Mouse (Mus musculus): ENCODE measurements around the gene St3gal4. TPM values are rescaled to one million over a fixed set of nuclear protein-coding genes. Genes with fewer than 3 reads are reported as not detected.
A peak's percentile ranks its signal among the peaks of the same experiment; 100 is the strongest.
"Not testable (repeated sequence)": the region's sequence is repeated elsewhere in the genome, so short reads cannot be mapped to it uniquely, and the experiment has no call there.

The St3gal4 gene
- 1 to 10 TPM; 5.8 to 7.3 TPM for total RNA-seq (2021)
- long read RNA-seq, experiment 1, partial matches to known transcripts: 2 of 6 reads
- long read RNA-seq, experiment 1, other reads (novel, unspliced or antisense): 1 of 6 reads
- long read RNA-seq, experiment 2, transcript St3gal4-201 (11 exons, 2,095 nt): major isoform, 7 of 8 reads
- long read RNA-seq, experiment 2, partial matches to known transcripts: 0 of 8 reads
- long read RNA-seq, experiment 2, other reads (novel, unspliced or antisense): 1 of 8 reads

DNA sequence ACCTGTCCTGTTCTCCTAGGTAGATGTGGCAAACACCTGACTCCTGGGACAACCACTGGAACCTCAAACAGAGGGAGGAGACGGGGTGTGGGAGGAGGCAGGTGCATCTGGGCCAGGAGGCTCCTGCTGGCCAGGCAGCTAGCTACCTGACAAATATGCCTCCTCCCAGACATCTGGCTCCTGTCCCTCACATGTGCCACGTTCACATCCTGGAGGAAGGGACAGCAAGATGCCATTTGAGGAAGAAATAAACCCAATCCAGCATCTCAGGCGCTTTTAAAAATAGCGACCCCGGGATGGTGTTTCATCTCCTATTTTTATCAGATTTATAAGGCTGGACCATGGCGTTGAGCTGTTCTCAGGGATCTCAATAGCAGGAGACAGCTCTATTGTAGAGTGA lies at the start of gene St3gal4:
St3gal4 (minus strand) TSS at position 101 of the 400 bp plus-strand sequence.
- DNase-seq: no peak
- intact Hi-C loops (cut with DNase I; ENCODE audit: low total_unique reads): no loop called here

DNA sequence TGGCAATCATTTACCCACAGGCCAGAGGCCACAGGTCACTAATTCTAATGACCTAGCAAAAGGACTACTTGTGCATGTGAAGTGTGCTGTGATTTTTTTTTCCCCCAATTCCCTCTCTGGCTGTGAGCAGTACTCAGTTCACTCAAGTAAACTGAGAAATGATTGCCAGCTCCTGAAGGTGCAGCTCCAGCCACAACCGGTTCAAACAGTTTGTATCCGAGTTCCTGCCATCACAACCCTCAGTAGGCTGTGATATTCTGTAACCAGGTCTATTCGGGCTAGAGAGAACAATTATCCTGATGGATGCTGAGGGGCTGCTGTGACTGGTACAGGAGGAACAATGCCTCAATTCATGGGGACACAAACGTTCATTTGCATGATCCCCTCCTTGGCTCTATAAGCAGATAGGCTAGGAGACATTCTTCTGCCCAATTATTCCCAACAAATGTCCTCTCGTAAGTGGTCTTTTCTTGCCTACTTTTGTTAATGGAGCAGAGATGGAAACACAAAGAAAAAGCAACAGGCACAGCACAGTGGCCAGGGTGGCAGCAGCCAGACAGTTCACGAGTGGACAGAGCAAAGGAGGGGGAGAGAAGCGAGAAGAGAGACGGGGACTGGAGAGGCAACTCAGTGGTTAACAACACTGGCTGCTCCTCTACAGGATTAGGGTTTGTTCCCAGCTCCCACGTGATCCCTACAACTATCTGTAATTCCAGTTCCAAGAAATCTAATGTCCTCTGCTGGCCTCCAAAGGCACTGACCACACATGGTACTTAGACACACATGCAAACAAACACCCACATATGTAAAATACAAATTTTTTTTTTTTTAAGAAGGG lies 47.9 kb upstream of the St3gal4 start:
- intact Hi-C loops (cut with DNase I; ENCODE audit: low total_unique reads): loop anchor here (5.0 kb wide), 1 partner anchor 135 kb away; no protein-coding TSS in a partner anchor
- DNase-seq: no peak

DNA sequence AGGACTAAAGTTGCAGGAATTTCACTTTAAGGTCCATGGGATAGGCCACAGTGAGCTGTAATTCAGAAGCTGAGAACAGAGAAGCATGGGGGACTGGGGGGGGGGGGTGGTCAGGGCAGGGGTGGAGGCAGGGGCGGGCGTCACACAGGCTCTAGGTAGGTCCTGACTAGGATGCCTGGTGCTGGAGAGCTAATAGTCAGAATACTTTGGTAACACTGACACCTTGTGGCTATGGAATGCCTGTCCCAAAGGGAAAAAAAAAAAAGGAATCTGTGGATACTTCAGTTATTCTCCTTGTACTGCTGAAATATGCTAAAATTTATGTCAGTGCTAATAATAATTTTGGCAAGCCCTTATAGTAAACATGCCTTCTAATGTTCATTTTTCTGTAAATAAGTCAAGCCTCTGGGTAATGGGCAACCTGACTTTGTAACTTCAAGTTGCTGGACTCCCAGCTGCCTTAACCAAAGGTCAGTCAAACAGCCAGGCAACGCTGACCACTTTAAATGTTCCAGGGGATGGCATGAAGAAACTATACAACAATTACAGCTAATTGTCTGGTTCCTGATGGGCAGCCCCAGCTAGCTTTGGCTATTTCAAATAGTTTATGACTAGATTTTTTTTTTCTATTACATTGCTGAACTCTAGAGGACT lies 47.2 kb upstream of the St3gal4 start:
- intact Hi-C loops (cut with DNase I; ENCODE audit: low total_unique reads): loop anchor here (5.0 kb wide), 1 partner anchor 134 kb away; no protein-coding TSS in a partner anchor

DNA sequence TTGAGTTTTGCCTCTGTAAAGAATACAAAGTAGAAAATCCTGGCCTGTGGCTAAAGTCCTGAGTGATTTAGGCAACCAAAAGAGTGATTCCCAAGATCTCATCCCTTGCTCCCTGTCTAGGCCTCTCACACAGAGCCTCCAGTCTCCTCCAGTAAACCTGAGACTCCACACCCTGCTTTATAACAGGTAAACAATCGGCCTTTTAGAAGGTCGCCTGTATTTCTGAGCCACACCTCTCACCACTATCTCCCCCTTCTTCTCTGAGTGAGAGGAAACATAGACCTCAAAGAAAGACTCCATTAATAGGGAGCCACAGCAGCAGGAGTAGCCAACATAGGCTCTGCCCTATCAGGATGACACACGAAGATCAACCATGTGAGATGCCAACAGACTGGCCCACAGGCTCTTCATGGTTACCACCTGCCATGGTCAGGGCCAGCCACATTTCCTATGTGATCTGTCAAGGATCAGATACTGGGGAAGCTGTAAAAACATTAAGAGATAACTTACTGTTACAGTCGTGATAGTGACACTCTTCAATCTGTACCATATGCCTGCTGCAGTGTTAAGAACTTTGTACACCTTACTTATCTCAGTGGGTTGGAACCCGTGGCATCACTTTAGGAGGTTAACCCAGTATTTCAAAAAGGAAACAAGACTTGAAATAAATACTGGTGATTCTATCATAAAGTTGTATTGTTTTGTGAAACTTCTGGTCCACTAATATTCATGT lies 45.2 kb upstream of the St3gal4 start:
- intact Hi-C loops (cut with DNase I; ENCODE audit: low total_unique reads): loop anchor here (5.0 kb wide), 1 partner anchor 182 kb away; no protein-coding TSS in a partner anchor
- DNase-seq: no peak

More for the DNA sequence above, 47.2 kb upstream of the St3gal4 start:
- no peak for DNase-seq

DNA sequence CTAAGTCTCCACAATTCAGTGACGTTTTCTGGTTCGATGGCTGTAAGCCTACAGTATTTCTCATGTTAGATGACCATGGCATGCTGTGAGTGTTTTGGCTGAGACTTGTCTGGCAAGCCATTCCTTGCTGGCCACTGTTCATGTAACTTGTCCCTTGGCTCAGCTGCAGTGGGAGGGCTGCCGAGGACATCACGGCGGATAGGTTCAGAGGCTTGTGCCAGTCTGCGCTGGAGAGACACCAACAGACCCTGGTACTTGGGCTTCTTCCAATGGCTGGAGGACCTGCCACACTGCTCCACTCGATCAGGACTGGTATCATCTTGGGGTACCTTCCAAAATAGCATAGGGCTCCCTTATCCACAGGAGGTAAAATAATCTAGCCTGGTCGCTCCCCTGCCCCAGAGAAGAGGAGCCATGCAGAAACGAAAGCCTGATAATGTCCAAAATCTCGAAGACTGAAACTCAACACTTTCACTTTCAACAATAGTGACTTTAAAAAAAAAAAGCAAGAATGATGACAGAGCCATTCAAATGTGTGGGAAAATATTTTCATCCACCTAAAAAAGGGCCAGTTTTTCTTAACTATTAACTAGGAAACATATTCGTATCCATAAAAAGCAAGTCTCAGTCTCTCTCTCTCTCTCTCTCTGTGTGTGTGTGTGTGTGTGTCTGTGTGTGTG lies 44.1 kb upstream of the St3gal4 start:
- intact Hi-C loops (cut with DNase I; ENCODE audit: low total_unique reads): loop anchor here (5.0 kb wide), 1 partner anchor 181 kb away; no protein-coding TSS in a partner anchor

DNA sequence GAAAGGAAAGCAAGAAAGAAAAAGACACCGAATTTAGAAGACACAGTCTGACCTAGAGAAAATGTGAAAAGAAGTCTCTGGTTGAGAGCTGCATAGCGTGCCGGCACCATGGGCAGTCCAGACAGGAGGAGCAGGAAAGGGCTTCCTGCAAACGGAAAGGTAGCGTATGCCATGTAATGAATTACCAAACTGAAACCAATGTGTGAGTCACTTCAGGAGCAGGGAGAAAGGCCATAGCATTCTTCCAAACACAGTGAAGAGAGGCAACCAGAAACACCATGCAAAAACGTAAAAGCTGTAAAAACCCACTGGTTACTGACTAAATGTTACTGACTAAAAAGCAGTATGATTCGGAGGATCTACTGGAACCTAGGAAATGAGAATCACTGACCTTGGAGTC lies 42.7 kb upstream of the St3gal4 start:
- intact Hi-C loops (cut with DNase I; ENCODE audit: low total_unique reads): loop anchor here (5.0 kb wide), 1 partner anchor 179 kb away; no protein-coding TSS in a partner anchor

More for the DNA sequence above, 44.1 kb upstream of the St3gal4 start:
- peak; percentile 73 for DNase-seq

DNA sequence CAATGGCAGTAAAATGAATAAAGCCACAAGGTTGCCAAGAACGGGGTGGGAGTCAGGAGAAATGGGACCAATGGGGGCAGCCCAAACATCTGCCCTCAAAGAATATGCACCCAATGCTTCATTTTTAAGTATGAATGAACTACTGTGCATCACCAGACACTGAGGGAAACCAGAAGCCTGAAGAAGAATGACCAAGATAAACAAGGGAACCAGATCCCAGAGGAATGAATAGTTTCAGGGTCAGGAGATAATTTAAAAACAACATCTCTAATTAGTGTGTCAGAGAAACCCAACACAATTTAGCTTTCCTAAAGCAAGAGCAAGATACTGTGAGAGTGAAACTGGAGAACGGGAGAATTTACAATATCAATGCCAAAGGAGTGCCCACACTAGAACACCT lies 41.6 kb upstream of the St3gal4 start:
- no peak for DNase-seq
- intact Hi-C loops (cut with DNase I; ENCODE audit: low total_unique reads): loop anchor here (5.0 kb wide), 1 partner anchor 178 kb away; no protein-coding TSS in a partner anchor

More for the DNA sequence above, 42.7 kb upstream of the St3gal4 start:
- DNase-seq: no peak

DNA sequence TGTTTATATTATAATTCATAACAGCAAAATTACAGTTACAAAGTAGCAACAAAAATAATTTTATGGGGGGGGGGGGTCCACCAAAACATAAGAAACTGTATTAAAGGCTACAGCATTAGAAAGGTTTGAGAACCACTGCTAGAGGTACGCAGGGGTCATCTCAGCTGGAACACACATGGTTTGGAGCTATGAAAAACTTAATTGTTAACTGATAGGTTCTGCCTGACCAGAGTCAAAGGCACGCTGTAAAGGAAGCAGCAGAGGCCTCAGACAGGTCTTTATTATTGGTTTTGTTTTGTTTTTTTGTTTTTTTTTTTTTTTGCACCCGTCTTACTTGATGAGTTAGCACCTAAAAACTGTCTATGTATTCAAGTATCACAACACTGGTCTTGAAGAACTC lies 39.4 kb upstream of the St3gal4 start:
- intact Hi-C loops (cut with DNase I; ENCODE audit: low total_unique reads): no loop called here
- no peak for DNase-seq

DNA sequence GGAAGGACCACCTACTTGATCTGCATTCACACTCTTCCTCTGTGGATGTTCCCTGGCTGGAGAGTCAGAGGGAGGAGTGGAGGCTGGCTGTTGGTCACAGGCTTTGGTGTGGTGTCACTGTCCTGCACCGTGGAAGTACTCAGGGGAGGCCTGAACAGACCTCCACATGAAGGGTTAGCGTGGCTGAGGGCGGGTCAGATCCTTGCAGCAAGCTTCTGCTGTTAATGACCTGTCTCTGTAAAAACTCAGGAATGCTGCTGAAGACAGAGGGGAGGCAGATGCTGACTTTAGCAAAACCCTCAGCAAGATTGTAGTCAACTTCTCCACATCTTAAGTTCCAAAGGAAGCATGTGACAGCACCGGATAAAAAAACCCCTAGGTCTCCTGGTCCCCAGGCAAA lies 37.8 kb upstream of the St3gal4 start:
- intact Hi-C loops (cut with DNase I; ENCODE audit: low total_unique reads): no loop called here
- DNase-seq: no peak

DNA sequence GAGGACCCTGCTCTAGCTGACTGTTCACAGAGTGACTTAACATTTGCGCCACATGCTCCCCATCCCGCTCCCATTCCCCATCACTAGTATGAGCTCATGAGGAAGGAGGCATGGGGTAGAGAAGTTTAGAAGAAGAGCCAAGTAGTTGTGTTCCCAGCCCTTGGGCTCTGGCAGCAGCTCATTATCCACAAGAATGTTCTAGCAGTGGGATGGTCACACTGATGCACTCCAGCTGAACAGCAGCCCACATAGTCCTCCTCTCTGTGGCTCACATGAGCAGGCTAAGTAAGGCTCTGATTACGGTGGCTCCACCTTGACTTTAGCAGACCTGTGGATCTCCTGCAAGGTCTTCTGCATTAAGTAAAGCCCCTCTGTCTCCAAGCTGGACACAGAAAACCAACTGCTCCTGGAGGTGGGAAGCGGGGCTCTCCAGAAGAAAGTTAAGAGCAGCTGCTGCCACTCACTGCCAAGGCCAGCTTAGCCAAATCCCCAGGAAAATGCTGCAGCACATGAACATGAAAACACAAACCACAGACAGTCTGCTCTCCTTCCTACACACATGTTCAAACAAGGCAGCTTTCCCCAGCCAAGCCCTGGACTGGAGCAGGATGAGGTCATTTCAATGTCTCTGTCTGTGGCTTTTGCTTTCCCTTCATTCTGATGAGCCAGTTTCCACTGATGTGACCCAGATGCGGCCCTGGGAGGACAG lies 37.1 kb upstream of the St3gal4 start:
- DNase-seq: peak; percentile 69
- intact Hi-C loops (cut with DNase I; ENCODE audit: low total_unique reads): no loop called here

DNA sequence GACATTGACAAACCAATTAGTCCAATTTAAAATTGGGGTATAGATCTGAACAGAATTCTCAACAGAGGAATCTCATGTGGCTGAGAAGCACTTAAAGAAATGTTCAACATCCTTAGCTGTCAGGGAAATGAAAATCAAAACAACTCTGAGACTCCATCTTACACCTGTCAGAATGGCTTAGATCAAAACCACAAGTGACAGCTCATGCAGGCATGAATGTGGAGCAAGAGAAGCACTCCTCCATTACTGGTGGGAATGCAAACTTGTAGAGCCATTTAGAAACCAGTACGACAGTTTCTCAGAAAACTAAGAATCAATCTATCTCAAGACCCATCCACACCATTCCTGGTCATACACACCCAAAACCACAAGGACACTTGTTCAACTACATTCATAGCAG lies 33.9 kb upstream of the St3gal4 start:
- no peak for DNase-seq
- intact Hi-C loops (cut with DNase I; ENCODE audit: low total_unique reads): no loop called here

DNA sequence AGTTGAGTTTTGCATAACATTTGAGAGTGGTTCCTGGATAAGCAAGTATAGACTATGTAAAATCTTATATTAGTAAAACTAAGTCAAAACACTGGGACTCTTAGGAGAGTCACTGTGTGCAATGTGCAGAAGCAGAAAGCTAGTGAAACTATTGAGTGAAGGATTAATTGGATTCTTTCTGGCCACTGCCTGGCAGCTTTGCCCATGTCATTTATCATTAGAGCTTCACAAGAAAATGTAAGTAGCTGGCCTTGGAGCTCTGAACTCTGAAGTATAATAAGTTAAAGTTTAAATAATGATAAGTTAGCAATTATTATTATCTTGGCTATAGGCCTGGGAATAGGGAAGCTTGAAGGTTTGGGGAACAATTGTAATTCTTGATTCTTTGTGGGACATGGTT lies 29.8 kb upstream of the St3gal4 start:
- intact Hi-C loops (cut with DNase I; ENCODE audit: low total_unique reads); DNase-seq: not testable (repeated sequence)

DNA sequence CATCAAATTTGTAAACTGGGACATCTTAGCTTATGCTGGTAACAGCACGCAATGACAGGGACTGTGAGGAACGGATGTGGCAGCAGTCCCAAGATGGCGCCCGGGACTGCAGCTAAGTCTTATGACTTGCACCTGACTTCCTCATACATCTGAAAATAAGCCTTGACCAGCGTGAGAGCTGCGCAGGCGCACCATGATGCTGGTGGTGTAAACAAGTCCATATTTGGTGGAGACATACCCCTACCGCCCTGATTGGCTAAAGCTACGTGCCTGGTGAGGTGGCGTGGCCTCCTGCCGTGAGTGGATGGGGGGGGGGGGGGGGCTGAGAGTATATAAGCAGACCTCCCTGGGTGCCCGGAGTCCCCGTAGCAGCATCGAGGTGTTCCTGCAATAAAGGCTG lies 28.2 kb upstream of the St3gal4 start:
- DNase-seq; intact Hi-C loops (cut with DNase I; ENCODE audit: low total_unique reads): not testable (repeated sequence)

DNA sequence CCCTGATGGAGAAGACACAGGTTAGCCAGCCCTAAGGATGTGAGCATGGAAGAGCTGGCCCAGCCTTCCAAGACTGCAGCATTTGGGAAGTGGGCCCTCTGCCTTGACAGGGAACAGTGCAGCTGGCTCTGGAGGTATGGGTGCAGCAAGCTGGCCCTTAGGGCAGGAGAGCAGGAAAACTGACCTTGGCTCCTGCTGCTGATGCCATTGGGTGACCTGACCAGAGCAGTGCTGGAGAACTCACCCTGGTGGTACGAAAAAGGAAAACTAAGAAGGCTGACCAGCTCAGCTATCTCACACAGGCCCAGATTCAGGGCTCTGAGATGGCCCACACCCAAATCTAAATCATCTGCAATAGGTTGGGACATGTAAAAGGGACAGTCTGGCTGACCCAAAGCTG lies 26.8 kb upstream of the St3gal4 start:
- no peak for DNase-seq
- intact Hi-C loops (cut with DNase I; ENCODE audit: low total_unique reads): no loop called here

DNA sequence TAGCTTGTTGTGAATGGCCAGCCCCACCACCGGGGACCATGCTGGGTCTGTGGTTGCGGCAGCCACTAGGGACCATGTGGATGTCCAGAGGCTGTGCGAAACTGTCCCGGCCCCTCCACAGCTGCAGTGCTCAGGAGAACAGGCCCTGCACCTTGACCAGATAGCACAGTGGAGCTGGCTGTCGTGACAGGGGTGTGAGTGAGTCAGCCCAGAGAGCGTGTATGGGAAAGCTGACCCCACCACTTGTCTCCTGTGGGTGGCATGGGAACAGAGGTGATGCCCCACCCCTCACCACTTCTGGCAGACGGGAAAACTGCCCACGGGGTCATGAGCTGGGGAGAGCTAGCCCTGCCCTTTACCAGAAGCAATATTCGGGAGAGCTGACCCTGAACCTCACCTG lies 26.1 kb upstream of the St3gal4 start:
- DNase-seq: no peak
- intact Hi-C loops (cut with DNase I; ENCODE audit: low total_unique reads): no loop called here

DNA sequence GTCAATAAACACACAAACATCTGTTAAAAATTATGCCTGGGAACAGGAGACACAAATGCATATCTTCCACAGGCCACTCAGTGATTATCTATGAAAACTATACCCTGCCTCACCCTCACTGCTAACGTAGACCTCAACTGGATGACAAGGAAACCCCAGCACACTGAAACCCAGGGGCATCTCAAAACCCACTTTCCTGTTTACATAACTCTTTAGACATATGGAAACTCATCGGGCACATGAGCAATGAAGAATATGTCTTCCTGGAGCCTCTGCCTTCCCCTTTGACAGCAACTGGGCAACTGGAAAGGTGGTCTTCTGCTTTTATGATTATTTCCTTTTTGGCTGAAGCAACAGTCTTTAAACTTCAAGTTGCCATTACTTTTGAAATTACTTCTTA lies 23.2 kb upstream of the St3gal4 start:
- intact Hi-C loops (cut with DNase I; ENCODE audit: low total_unique reads): no loop called here
- DNase-seq: no peak

DNA sequence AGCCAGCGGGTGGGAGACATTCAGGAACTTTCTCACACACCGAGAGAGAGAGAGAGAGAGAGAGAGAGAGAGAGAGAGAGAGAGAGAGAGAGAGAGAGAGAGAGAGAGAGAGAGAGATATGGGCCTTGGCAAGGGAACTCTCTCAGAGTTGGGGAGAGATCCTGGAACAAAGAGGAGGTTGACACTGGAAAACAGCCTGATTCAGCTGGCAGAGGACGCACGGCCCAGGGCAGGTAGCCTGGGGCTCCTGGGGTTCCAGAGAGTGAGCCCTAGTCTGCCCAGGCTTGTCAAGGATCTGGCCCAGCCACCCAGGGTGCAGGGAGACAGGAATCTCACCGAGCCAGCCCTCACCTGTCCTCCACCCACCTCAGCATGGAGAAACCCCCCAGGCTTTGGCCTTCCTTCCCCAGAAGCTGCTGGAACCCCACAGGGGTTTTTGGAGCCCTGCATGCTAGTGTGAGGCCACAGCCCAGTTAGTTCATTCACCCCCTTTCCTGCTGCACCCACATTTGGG lies 20.2 kb upstream of the St3gal4 start:
- intact Hi-C loops (cut with DNase I; ENCODE audit: low total_unique reads): no loop called here
- no peak for DNase-seq

DNA sequence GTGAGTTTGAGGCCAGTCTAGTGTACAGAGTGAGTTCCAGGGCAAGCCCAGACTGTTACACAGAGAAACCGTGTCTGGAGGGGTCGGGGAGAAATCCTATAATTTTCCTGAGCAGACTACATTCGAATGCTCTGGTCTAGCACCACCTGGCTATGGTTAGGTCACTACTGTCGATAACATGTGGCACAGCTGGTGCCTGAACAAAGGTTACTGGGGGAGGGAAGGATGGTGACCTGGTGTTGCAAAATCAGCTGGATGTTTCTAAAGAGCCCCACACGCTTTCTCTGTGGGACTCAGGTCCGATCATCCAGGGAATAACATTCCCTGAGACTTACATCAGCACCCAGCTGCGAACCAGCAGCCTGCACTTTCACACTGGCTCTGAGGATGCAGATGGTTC lies 19.0 kb upstream of the St3gal4 start:
- DNase-seq: no peak
- intact Hi-C loops (cut with DNase I; ENCODE audit: low total_unique reads): no loop called here
